Mouse (Mus musculus): Measurements from ENCODE around the gene Gm14862. TPM values are rescaled to one million over a fixed set of nuclear protein-coding genes. Genes with fewer than 3 reads are reported as not detected.
A peak's percentile ranks its signal among the peaks of the same experiment; 100 is the strongest.

Gene Gm14862
- polyA plus RNA-seq, 1 experiment: not detected

DNA sequence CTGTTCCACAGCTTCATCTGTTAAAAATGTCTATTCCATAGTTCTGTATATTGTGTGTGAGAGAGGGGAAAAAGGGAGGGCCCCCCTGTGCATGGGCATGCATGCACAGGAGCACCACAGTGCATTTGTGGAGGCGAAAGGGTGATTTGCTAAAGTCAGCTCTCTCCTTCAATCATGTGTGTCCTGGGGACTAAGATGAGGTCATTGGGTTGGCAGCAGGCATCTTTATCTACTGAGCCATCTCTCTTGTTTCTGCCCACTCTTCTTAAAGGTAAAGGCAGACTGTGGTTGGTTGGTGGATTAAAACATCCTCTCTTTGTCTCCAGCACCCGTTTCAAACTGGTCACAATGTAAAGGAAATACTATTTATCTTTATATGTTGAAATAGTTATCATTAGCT lies 29.6 kb downstream of the Gm14862 start:
- DNase-seq: no peak
- 75% methylated on average over 2 of the region's 2 CpGs for WGBS
- Histone ChIP-seq H3K4me3 (ENCODE audit: control insufficient read depth, insufficient read depth, low read length) (no peak overlapping the region), H3K36me3 (ENCODE audit: control insufficient read depth, insufficient read depth, low read length) (no peaks in the 10 kb centered on the region), H3K27ac (ENCODE audit: control insufficient read depth, insufficient read depth, low read length) (no peak overlapping the region), H3K4me1 (replicated peaks; ENCODE audit: control insufficient read depth, insufficient read depth, low read length) (no peaks in the 10 kb centered on the region), H3K27me3 (ENCODE audit: control insufficient read depth, insufficient read depth, low read length) (no peaks in the 10 kb centered on the region)
- no peak for TF ChIP-seq POLR2A (IDR thresholded peaks at IDR 0.05; ENCODE audit: control insufficient read depth, extremely low read depth, insufficient read depth, low read length, poor library complexity)
- no peak for TF ChIP-seq CTCF (IDR thresholded peaks at IDR 0.05; ENCODE audit: borderline replicate concordance, control insufficient read depth, extremely low read depth, insufficient read depth, low read length, poor library complexity)

DNA sequence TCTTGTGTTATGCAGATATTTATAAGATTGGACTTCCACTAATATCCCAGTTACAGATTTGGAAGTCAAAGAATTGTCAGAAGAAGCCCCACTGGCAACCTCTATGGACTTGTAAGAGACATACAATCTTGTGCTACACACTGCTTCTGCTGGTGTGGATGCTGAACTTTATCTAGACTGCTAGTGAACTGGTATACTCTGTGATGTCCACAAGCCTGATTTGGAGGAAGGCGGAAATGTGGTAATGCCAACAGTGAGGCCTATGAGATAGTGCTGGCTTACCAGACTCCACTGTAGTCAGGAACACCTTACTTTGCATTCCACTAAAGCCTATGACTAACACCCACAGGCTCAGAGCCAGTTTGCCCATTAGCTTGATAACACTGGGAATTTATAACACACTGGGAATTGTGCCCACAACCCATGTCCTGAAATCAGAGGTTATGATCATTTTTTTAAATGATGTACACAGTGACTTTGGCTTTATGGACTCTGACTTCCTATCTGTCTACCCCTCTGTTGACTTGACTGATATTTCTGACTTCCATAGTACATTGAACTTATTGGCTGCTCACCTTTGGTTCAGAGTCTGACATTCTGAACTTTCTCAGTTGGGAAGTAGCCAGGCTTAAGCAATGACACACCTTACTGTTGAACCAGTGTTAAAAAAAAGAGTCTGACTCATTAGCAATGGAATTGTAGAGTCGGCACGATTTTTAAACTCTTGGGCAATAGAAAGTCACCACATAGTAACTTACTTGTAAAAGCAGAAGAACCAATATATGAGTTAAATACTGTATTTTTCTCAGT lies 34.1 kb downstream of the Gm14862 start:
- no peak for TF ChIP-seq CTCF (IDR thresholded peaks at IDR 0.05; ENCODE audit: borderline replicate concordance, control insufficient read depth, extremely low read depth, insufficient read depth, low read length, poor library complexity)
- TF ChIP-seq POLR2A (IDR thresholded peaks at IDR 0.05; ENCODE audit: control insufficient read depth, extremely low read depth, insufficient read depth, low read length, poor library complexity): no peak
- DNase-seq: no peak
- WGBS: 89% methylated on average over 3 of the region's 3 CpGs
- H3K4me3 ChIP-seq (ENCODE audit: control insufficient read depth, insufficient read depth, low read length): no peak overlapping the region
- no peaks in the 10 kb centered on the region for H3K27me3 ChIP-seq (ENCODE audit: control insufficient read depth, insufficient read depth, low read length)
- H3K36me3 ChIP-seq (ENCODE audit: control insufficient read depth, insufficient read depth, low read length): no peaks in the 10 kb centered on the region
- H3K4me1 ChIP-seq (replicated peaks; ENCODE audit: control insufficient read depth, insufficient read depth, low read length): no peaks in the 10 kb centered on the region
- H3K27ac ChIP-seq (ENCODE audit: control insufficient read depth, insufficient read depth, low read length): no peak overlapping the region

- Histone ChIP-seq H3K4me3 (ENCODE audit: control insufficient read depth, insufficient read depth, low read length) (no peak overlapping the region), H3K36me3 (ENCODE audit: control insufficient read depth, insufficient read depth, low read length) (no peaks in the 10 kb centered on the region), H3K4me1 (replicated peaks; ENCODE audit: control insufficient read depth, insufficient read depth, low read length) (no peaks in the 10 kb centered on the region), H3K27me3 (ENCODE audit: control insufficient read depth, insufficient read depth, low read length) (no peaks in the 10 kb centered on the region), H3K27ac (ENCODE audit: control insufficient read depth, insufficient read depth, low read length) (no peak overlapping the region)
- TF ChIP-seq CTCF (IDR thresholded peaks at IDR 0.05; ENCODE audit: borderline replicate concordance, control insufficient read depth, extremely low read depth, insufficient read depth, low read length, poor library complexity) (no peak), POLR2A (IDR thresholded peaks at IDR 0.05; ENCODE audit: control insufficient read depth, extremely low read depth, insufficient read depth, low read length, poor library complexity) (no peak)
- DNase-seq: no peak
- WGBS: 50% methylated on average over 4 of the region's 4 CpGs
These were observed 35.0 kb downstream of the Gm14862 start for GRCm38 (mm10) chrX:9221736-9222135.

GRCm38 (mm10) chrX:9221206-9221605 lies 35.5 kb downstream of the Gm14862 start:
- H3K4me1 ChIP-seq (replicated peaks; ENCODE audit: control insufficient read depth, insufficient read depth, low read length): no peaks in the 10 kb centered on the region
- 46% methylated on average over 6 of the region's 6 CpGs for WGBS
- DNase-seq: peak; percentile 41
- no peaks in the 10 kb centered on the region for H3K27me3 ChIP-seq (ENCODE audit: control insufficient read depth, insufficient read depth, low read length)
- H3K4me3 ChIP-seq (ENCODE audit: control insufficient read depth, insufficient read depth, low read length): no peak overlapping the region
- no peak overlapping the region for H3K27ac ChIP-seq (ENCODE audit: control insufficient read depth, insufficient read depth, low read length)
- TF ChIP-seq POLR2A (IDR thresholded peaks at IDR 0.05; ENCODE audit: control insufficient read depth, extremely low read depth, insufficient read depth, low read length, poor library complexity) (no peak), CTCF (IDR thresholded peaks at IDR 0.05; ENCODE audit: borderline replicate concordance, control insufficient read depth, extremely low read depth, insufficient read depth, low read length, poor library complexity) (no peak)
- no peaks in the 10 kb centered on the region for H3K36me3 ChIP-seq (ENCODE audit: control insufficient read depth, insufficient read depth, low read length)

GRCm38 (mm10) chrX:9219570-9219969 lies 37.1 kb downstream of the Gm14862 start:
- Histone ChIP-seq H3K4me1 (replicated peaks; ENCODE audit: control insufficient read depth, insufficient read depth, low read length) (no peaks in the 10 kb centered on the region), H3K36me3 (ENCODE audit: control insufficient read depth, insufficient read depth, low read length) (no peaks in the 10 kb centered on the region), H3K27me3 (ENCODE audit: control insufficient read depth, insufficient read depth, low read length) (no peaks in the 10 kb centered on the region), H3K4me3 (ENCODE audit: control insufficient read depth, insufficient read depth, low read length) (no peak overlapping the region), H3K27ac (ENCODE audit: control insufficient read depth, insufficient read depth, low read length) (no peak overlapping the region)
- WGBS: 65% methylated on average over 3 of the region's 3 CpGs
- no peak for DNase-seq
- TF ChIP-seq CTCF (IDR thresholded peaks at IDR 0.05; ENCODE audit: borderline replicate concordance, control insufficient read depth, extremely low read depth, insufficient read depth, low read length, poor library complexity) (no peak), POLR2A (IDR thresholded peaks at IDR 0.05; ENCODE audit: control insufficient read depth, extremely low read depth, insufficient read depth, low read length, poor library complexity) (no peak)

DNA sequence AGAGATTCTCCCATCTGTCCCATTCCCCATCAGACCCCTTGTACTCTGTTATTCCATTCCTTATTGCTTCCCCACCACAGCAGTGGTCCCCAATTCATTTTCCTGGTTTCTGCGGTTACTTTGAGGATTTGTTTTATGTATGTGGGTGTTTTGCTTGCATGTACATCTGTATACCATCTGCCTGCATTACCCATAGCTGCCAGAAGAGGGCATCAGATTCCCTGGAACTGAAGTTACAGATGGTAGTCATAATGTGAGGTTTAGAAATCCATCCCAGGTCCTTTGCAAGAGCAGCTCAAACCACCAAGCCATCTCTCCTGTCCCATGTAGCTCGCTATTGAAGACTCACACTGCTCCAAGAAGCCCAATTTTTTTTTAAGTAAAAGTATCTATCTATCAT lies 40.5 kb downstream of the Gm14862 start:
- Histone ChIP-seq H3K4me1 (replicated peaks; ENCODE audit: control insufficient read depth, insufficient read depth, low read length) (no peaks in the 10 kb centered on the region), H3K27me3 (ENCODE audit: control insufficient read depth, insufficient read depth, low read length) (no peaks in the 10 kb centered on the region), H3K36me3 (ENCODE audit: control insufficient read depth, insufficient read depth, low read length) (no peaks in the 10 kb centered on the region), H3K27ac (ENCODE audit: control insufficient read depth, insufficient read depth, low read length) (no peak overlapping the region), H3K4me3 (ENCODE audit: control insufficient read depth, insufficient read depth, low read length) (no peak overlapping the region)
- DNase-seq: peak; percentile 24
- no peak for TF ChIP-seq POLR2A (IDR thresholded peaks at IDR 0.05; ENCODE audit: control insufficient read depth, extremely low read depth, insufficient read depth, low read length, poor library complexity)
- no peak for TF ChIP-seq CTCF (IDR thresholded peaks at IDR 0.05; ENCODE audit: borderline replicate concordance, control insufficient read depth, extremely low read depth, insufficient read depth, low read length, poor library complexity)
- 86% methylated on average over 2 of the region's 2 CpGs for WGBS
